Mouse (Mus musculus) olfactory bulb, adult 2 months (tissue): ENCODE results near the gene Actc1.

Experiments used
- CTCF ChIP-seq: fragments of 200-500 bp; IDR thresholded peaks from 2 replicates; pipeline ENCODE4 v1.5.1; 2012; ENCODE audit warnings: low read depth, mild to moderate bottlenecking, low read length, moderate library complexity; ENCODE audit not compliant: insufficient read depth
- POLR2A ChIP-seq: fragments of 200-500 bp; IDR thresholded peaks from 2 replicates; pipeline ENCODE4 v1.6.1; 2012; ENCODE audit warnings: mild to moderate bottlenecking, low read depth, low read length, moderate library complexity; ENCODE audit not compliant: insufficient read depth

DNA sequence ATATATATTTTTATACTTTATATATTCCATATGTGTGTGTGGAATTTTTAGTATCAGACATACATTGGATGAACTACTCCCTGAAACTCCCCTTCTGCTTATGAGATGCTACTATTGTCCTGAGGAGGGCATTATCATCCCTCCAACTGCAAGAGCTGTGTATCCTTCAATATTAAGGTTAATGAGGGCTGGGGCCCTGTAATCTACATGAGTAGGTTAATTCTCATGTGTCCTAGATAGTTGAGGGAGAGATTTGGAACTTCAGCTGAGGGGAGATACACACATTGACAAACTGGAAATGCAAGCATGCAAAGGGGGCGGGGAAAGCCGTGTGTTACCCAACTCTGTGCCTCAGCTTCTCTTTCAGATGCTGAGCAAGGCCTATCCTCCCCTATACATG is 15.4 kb downstream of the Actc1 start:
- TF ChIP-seq CTCF = no peak
- no peak for TF ChIP-seq POLR2A
